Mouse (Mus musculus): ENCODE measurements around the gene Rad51b. TPM values are rescaled to one million over a fixed set of nuclear protein-coding genes. Genes with fewer than 3 reads are reported as not detected.
A peak's percentile ranks its signal among the peaks of the same experiment; 100 is the strongest.

Rad51b gene
- total and polyA plus RNA-seq, 2 experiments from 2014 or later: 1.4 to 1.8 TPM

DNA sequence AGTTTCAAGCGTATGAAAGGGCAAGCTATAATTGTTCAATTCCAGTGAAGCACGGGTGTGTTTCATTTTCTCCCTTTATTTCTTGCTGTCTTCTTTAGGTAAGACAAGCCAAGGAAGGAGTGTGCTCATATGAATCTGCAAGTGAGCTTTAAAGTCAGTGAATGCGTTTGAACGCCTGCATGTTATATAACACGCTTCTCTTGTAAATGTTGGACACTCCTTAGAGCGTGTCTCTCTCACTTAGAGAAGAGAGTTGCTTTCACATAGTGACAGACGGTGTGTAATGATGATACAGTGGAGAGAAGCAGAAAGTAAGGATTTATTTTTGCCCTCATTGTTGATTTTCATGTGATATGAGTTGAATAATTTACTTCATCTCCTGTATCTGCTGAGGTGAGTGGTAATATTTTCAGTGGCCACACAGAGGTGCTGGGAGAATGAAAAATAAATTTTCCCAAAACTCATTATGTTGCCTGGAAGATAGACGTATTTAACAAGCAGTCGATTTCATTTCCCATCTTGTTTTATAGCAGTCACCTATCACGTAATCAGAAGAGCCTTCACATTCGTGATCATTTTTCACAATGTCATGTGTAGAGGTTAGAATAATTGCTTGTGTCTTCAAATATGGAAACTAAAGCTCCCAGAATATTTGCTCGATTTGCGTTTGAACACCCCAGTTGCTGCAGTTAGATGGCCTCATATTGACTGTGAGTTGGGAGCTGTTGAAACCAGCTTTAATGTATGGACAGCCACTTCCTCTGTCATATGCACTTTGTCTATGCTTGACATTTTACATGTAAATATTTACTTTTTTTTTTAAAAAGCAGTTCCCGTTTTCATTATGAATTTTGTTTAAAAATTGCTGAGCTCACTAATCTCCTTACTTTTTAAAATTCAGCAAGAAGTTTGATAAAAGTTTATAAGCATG, 228.1 kb downstream of the Rad51b start:
- 0 out of 2 replicates have a peak, but pooled peaks cover 3% of the 10 kb centered on the region for H3K9me3 ChIP-seq (replicated peaks; ENCODE audit: control insufficient read depth, low read length)
- DNase-seq (ENCODE audit: low spot score) (no peak), ATAC-seq (ENCODE audit: insufficient read depth, low read depth) (no peak)
- no peaks in the 10 kb centered on the region for H3K36me3 ChIP-seq (replicated peaks; ENCODE audit: control insufficient read depth, insufficient read depth, low read length)
- 83% methylated on average over 14 of the region's 14 CpGs for WGBS
- no peak overlapping the region for H3K27ac ChIP-seq (ENCODE audit: low read depth)
- H3K4me3 ChIP-seq (ENCODE audit: low read depth, low read length): no peak overlapping the region
- no peaks in the 10 kb centered on the region for H3K4me1 ChIP-seq (ENCODE audit: control insufficient read depth, insufficient read depth)
- no peak for TF ChIP-seq EP300 (IDR thresholded peaks at IDR 0.05; ENCODE audit: low read depth)
- no peak for TF ChIP-seq CTCF (IDR thresholded peaks at IDR 0.05; ENCODE audit: low read depth)
- no peak overlapping the region for H3K4me2 ChIP-seq (ENCODE audit: low read depth, low read length)
- H3K27me3 ChIP-seq (ENCODE audit: control insufficient read depth, insufficient read depth, low read length): no peaks in the 10 kb centered on the region
- H3K9ac ChIP-seq (replicated peaks; ENCODE audit: low read depth, low read length): no peak overlapping the region

DNA sequence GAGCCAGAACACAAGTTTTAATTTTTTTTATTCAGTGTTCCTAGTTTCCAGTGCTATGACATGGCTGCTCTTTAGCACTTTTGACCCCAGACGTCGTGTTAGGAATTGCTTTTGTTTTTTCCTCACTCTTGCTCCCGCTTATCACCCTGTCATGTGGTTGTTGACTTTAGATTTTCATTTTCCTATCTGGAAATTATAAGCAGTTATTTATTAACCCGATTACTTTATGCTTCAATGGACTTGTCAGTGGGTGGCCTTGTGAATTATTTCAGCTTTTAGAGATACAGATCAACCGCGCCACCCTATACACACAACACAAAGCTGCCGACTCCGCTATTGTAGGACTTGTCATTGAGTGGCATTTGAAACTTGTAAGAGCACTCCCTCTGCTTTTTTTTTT, 228.8 kb downstream of the Rad51b start:
- 0 out of 2 replicates have a peak, but pooled peaks cover 3% of the 10 kb centered on the region for H3K9me3 ChIP-seq (replicated peaks; ENCODE audit: control insufficient read depth, low read length)
- H3K4me3 ChIP-seq (ENCODE audit: low read depth, low read length): no peak overlapping the region
- H3K36me3 ChIP-seq (replicated peaks; ENCODE audit: control insufficient read depth, insufficient read depth, low read length): no peaks in the 10 kb centered on the region
- no peaks in the 10 kb centered on the region for H3K4me1 ChIP-seq (ENCODE audit: control insufficient read depth, insufficient read depth)
- 79% methylated on average over 8 of the region's 8 CpGs for WGBS
- H3K27me3 ChIP-seq (ENCODE audit: control insufficient read depth, insufficient read depth, low read length): no peaks in the 10 kb centered on the region
- no peak overlapping the region for H3K27ac ChIP-seq (ENCODE audit: low read depth)
- H3K9ac ChIP-seq (replicated peaks; ENCODE audit: low read depth, low read length): no peak overlapping the region
- H3K4me2 ChIP-seq (ENCODE audit: low read depth, low read length): no peak overlapping the region
- DNase-seq (ENCODE audit: low spot score) (no peak), ATAC-seq (ENCODE audit: insufficient read depth, low read depth) (no peak)
- TF ChIP-seq EP300 (IDR thresholded peaks at IDR 0.05; ENCODE audit: low read depth) (no peak), CTCF (IDR thresholded peaks at IDR 0.05; ENCODE audit: low read depth) (no peak)

DNA sequence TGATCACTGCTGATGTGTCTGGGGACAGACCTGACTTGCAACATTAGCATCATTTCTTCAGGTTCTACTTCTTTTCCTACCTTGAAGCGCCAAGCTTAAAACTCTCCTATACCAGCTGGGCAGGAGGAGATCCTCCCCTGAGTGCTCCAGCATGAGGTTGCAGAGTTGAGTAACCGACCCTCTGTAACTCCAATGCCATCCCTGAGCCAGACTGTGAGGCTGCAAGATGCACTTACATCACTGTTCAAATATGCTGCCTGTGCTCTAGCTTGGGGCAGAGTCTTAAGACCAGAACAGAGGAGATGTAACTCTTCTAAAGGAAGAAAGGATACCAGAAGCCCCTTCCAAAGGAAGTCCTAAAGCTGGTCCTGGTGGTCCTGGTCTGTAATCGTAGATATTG, 230.1 kb downstream of the Rad51b start:
- Histone ChIP-seq H3K36me3 (replicated peaks; ENCODE audit: control insufficient read depth, insufficient read depth, low read length) (no peaks in the 10 kb centered on the region), H3K27ac (ENCODE audit: low read depth) (no peak overlapping the region)

DNA sequence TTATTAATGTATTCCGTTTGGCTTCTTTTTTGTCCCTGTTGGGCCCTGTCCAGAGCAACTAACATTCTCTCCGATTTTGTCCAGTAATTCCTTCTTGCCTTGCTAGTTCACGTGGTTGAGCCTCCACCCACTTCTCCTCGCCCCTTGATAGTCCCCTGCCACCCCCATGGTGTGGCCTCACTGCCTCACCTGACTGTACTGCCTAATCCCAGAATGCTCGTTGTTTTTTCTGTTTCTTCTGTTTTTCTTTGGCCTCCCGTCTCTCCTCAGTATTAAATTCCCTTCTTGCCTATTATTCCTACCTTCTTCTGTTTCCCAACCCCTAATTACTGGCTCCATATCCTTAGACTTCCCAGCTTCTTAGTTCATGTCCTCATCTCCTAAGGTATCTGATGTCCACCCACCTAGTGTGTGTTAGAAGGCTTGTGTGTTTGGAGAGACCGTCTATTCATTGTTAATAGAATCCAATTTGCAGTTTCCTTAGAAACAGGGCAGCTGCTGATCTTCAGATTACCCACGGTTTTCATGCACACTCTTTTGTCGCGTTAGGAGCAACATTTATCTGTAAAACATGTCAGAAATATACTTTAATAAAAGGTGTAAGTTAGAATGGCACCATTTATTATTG, 233.3 kb downstream of the Rad51b start:
- H3K4me1 ChIP-seq (ENCODE audit: control insufficient read depth, insufficient read depth): peaks cover 22% of the 10 kb centered on the region
- no peak overlapping the region for H3K4me2 ChIP-seq (ENCODE audit: low read depth, low read length)
- H3K9ac ChIP-seq (replicated peaks; ENCODE audit: low read depth, low read length): no peak overlapping the region
- TF ChIP-seq CTCF (IDR thresholded peaks at IDR 0.05; ENCODE audit: low read depth) (no peak), EP300 (IDR thresholded peaks at IDR 0.05; ENCODE audit: low read depth) (no peak)
- H3K27ac ChIP-seq (ENCODE audit: low read depth): no peak overlapping the region
- H3K9me3 ChIP-seq (replicated peaks; ENCODE audit: control insufficient read depth, low read length): 0 out of 2 replicates have a peak, but pooled peaks cover 3% of the 10 kb centered on the region
- no peak for DNase-seq (ENCODE audit: low spot score)
- 85% methylated on average over 10 of the region's 10 CpGs for WGBS
- no peaks in the 10 kb centered on the region for H3K27me3 ChIP-seq (ENCODE audit: control insufficient read depth, insufficient read depth, low read length)
- H3K36me3 ChIP-seq (replicated peaks; ENCODE audit: control insufficient read depth, insufficient read depth, low read length): no peaks in the 10 kb centered on the region
- no peak for ATAC-seq (ENCODE audit: insufficient read depth, low read depth)
- no peak overlapping the region for H3K4me3 ChIP-seq (ENCODE audit: low read depth, low read length)

More for the DNA sequence above, 230.1 kb downstream of the Rad51b start:
- no peak overlapping the region for H3K4me3 ChIP-seq (ENCODE audit: low read depth, low read length)
- 0 out of 2 replicates have a peak, but pooled peaks cover 3% of the 10 kb centered on the region for H3K4me1 ChIP-seq (ENCODE audit: control insufficient read depth, insufficient read depth)
- no peaks in the 10 kb centered on the region for H3K27me3 ChIP-seq (ENCODE audit: control insufficient read depth, insufficient read depth, low read length)
- H3K9ac ChIP-seq (replicated peaks; ENCODE audit: low read depth, low read length): no peak overlapping the region
- DNase-seq (ENCODE audit: low spot score) (no peak), ATAC-seq (ENCODE audit: insufficient read depth, low read depth) (no peak)
- TF ChIP-seq EP300 (IDR thresholded peaks at IDR 0.05; ENCODE audit: low read depth): no peak
- no peak for TF ChIP-seq CTCF (IDR thresholded peaks at IDR 0.05; ENCODE audit: low read depth)
- H3K9me3 ChIP-seq (replicated peaks; ENCODE audit: control insufficient read depth, low read length): 0 out of 2 replicates have a peak, but pooled peaks cover 3% of the 10 kb centered on the region
- H3K4me2 ChIP-seq (ENCODE audit: low read depth, low read length): no peak overlapping the region
- WGBS: 64% methylated on average over 3 of the region's 3 CpGs

DNA sequence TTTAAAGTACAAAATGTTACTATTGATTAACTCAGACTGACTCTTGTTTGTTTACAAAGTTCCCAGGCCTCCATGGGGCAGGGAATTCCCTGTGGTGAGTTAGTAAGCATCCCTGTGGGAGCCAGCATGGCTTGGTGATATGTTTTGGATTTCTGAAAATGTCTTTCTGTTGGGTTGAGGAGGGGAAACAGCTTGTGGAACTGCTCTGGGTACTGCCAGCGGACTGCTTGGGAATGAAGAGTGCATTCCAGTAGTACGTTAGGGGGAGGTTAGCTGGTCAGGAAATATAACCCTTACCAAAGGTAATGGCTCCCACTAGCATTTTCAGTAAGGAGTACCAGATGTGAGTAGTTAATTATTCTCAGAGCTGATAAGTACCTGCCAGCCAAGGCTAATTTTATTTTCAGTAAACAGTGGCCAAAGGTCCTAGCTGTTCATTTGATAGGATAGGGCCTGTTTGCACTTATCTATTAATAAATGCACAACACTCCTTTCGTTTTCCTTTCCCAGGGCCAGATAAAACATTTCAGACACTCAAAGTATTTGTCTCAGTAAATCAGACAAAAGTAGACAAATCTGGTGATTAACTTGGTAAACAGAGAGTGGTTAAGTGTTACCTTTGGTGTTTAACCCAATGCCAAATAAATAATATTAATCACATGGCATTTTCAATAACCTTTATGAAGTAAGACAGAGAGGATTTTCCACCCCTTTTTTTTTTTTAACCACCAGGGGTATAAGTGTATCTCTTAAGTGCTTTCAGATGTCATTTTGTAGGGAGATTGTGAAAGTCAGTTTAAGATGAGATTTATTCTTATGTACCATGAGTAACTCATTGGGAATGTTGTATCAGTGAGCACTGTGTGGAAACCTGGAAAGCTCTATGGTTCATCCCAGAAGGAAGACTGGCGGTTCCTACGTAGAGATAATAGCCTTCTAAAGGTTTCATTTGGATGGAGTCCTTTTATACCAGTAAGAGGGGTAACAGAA, 235.0 kb downstream of the Rad51b start:
- 25% methylated on average over 5 of the region's 5 CpGs for WGBS
- Histone ChIP-seq H3K9ac (replicated peaks; ENCODE audit: low read depth, low read length) (no peak overlapping the region), H3K4me3 (ENCODE audit: low read depth, low read length) (no peak overlapping the region), H3K9me3 (replicated peaks; ENCODE audit: control insufficient read depth, low read length) (0 out of 2 replicates have a peak, but pooled peaks cover 3% of the 10 kb centered on the region), H3K4me1 (ENCODE audit: control insufficient read depth, insufficient read depth) (peaks cover 28% of the 10 kb centered on the region), H3K27ac (ENCODE audit: low read depth) (peak overlapping the region; percentile 32), H3K27me3 (ENCODE audit: control insufficient read depth, insufficient read depth, low read length) (no peaks in the 10 kb centered on the region), H3K4me2 (ENCODE audit: low read depth, low read length) (no peak overlapping the region), H3K36me3 (replicated peaks; ENCODE audit: control insufficient read depth, insufficient read depth, low read length) (no peaks in the 10 kb centered on the region)
- ATAC-seq (ENCODE audit: insufficient read depth, low read depth): no peak
- DNase-seq (ENCODE audit: low spot score): peak; percentile 42
- no peak for TF ChIP-seq EP300 (IDR thresholded peaks at IDR 0.05; ENCODE audit: low read depth)
- TF ChIP-seq CTCF (IDR thresholded peaks at IDR 0.05; ENCODE audit: low read depth): no peak
